Mouse (Mus musculus): ENCODE measurements around the gene Baz1a.

- TF ChIP-seq USF1 (IDR thresholded peaks at IDR 0.05; ENCODE audit: low read depth, low read length) (no peak), EP300 (IDR thresholded peaks at IDR 0.05; ENCODE audit: low read length) (no peak), ZNF384 (IDR thresholded peaks at IDR 0.05; ENCODE audit: low read depth, low read length) (no peak), CTCF (conservative IDR thresholded peaks at IDR 0.05 in 1 of 2, IDR thresholded peaks at IDR 0.05 in 1 of 2; ENCODE audit: low read depth in 2 of 2, low read length in 2 of 2) (no peak)
Measured at GRCm38 (mm10) chr12:54994418-54994817, 19.7 kb downstream of the Baz1a start.
